Mouse (Mus musculus) thymus, adult 2 months (tissue): Measurements from ENCODE around the gene Recql5.

Experiments
- CTCF ChIP-seq: fragments of 200-500 bp; IDR thresholded peaks from 2 replicates; pipeline ENCODE4 v1.5.1; 2012; ENCODE audit warnings: mild to moderate bottlenecking, control low read depth, low read length, moderate library complexity, borderline replicate concordance; ENCODE audit not compliant: control insufficient read depth, poor library complexity, insufficient read depth; ENCODE audit errors: extremely low read depth
- POLR2A ChIP-seq: fragments of 200-500 bp; IDR thresholded peaks from 2 replicates; pipeline ENCODE4 v1.6.1; 2012; ENCODE audit warnings: mild to moderate bottlenecking, low read length, control low read depth, moderate library complexity; ENCODE audit not compliant: control insufficient read depth, poor library complexity, insufficient read depth; ENCODE audit errors: extremely low read depth

- TF ChIP-seq POLR2A (no peak), CTCF (no peak)
Observed at GRCm38 (mm10) chr11:115929031-115929430, 4.2 kb downstream of the Recql5 start.
